Mouse (Mus musculus): Measurements from ENCODE around the gene Abcc12. TPM values are rescaled to one million over a fixed set of nuclear protein-coding genes. Genes with fewer than 3 reads are reported as not detected.

The Abcc12 gene
- polyA plus RNA-seq, 1 experiment from 2014 or later = not detected

GRCm38 (mm10) chr8:86445516-86445915, 135.0 kb downstream of the Abcc12 start:
- ATAC-seq (replicated peaks; ENCODE audit: low FRiP score) (no peak), DNase-seq (ENCODE audit: low spot score) (no peak)
- no peaks in the 10 kb centered on the region for H3K36me3 ChIP-seq (ENCODE audit: control insufficient read depth, insufficient read depth, low read length)
- H3K27me3 ChIP-seq (replicated peaks; ENCODE audit: control insufficient read depth, insufficient read depth, low read length) = no peaks in the 10 kb centered on the region
- H3K4me1 ChIP-seq (replicated peaks; ENCODE audit: control insufficient read depth, insufficient read depth, low read length) = no peaks in the 10 kb centered on the region
- H3K27ac ChIP-seq (ENCODE audit: low read depth, low read length) = no peak overlapping the region
- no peak overlapping the region for H3K4me3 ChIP-seq (ENCODE audit: low read depth, low read length)
- H3K9me3 ChIP-seq (ENCODE audit: control insufficient read depth, low read length) = no peaks in the 10 kb centered on the region
- WGBS = 82% methylated on average over 4 of the region's 4 CpGs
- no peak overlapping the region for H3K9ac ChIP-seq (ENCODE audit: low read depth, low read length)
- H3K4me2 ChIP-seq = no peak overlapping the region

GRCm38 (mm10) chr8:86443744-86444143, 136.7 kb downstream of the Abcc12 start:
- no peak overlapping the region for H3K4me3 ChIP-seq (ENCODE audit: low read depth, low read length)
- H3K4me1 ChIP-seq (replicated peaks; ENCODE audit: control insufficient read depth, insufficient read depth, low read length) = no peaks in the 10 kb centered on the region
- WGBS = 95% methylated on average over 2 of the region's 2 CpGs
- no peak overlapping the region for H3K27ac ChIP-seq (ENCODE audit: low read depth, low read length)
- H3K4me2 ChIP-seq = no peak overlapping the region
- no peaks in the 10 kb centered on the region for H3K9me3 ChIP-seq (ENCODE audit: control insufficient read depth, low read length)
- no peak for DNase-seq (ENCODE audit: low spot score)
- no peaks in the 10 kb centered on the region for H3K27me3 ChIP-seq (replicated peaks; ENCODE audit: control insufficient read depth, insufficient read depth, low read length)
- H3K9ac ChIP-seq (ENCODE audit: low read depth, low read length) = no peak overlapping the region
- ATAC-seq (replicated peaks; ENCODE audit: low FRiP score) = no peak
- H3K36me3 ChIP-seq (ENCODE audit: control insufficient read depth, insufficient read depth, low read length) = no peaks in the 10 kb centered on the region

- Histone ChIP-seq H3K4me3 (ENCODE audit: low read depth, low read length) (no peak overlapping the region), H3K27me3 (replicated peaks; ENCODE audit: control insufficient read depth, insufficient read depth, low read length) (no peaks in the 10 kb centered on the region), H3K4me2 (no peak overlapping the region), H3K4me1 (replicated peaks; ENCODE audit: control insufficient read depth, insufficient read depth, low read length) (no peaks in the 10 kb centered on the region), H3K9me3 (ENCODE audit: control insufficient read depth, low read length) (no peaks in the 10 kb centered on the region), H3K9ac (ENCODE audit: low read depth, low read length) (no peak overlapping the region), H3K36me3 (ENCODE audit: control insufficient read depth, insufficient read depth, low read length) (no peaks in the 10 kb centered on the region), H3K27ac (ENCODE audit: low read depth, low read length) (no peak overlapping the region)
- 78% methylated on average over 3 of the region's 3 CpGs for WGBS
- ATAC-seq (replicated peaks; ENCODE audit: low FRiP score) (no peak), DNase-seq (ENCODE audit: low spot score) (no peak)
These were observed 141.5 kb downstream of the Abcc12 start for GRCm38 (mm10) chr8:86438983-86439299.

- WGBS = 66% methylated on average over 5 of the region's 5 CpGs
- Histone ChIP-seq H3K4me3 (ENCODE audit: low read depth, low read length) (no peak overlapping the region), H3K9ac (ENCODE audit: low read depth, low read length) (no peak overlapping the region), H3K9me3 (ENCODE audit: control insufficient read depth, low read length) (no peaks in the 10 kb centered on the region), H3K27me3 (replicated peaks; ENCODE audit: control insufficient read depth, insufficient read depth, low read length) (no peaks in the 10 kb centered on the region), H3K4me1 (replicated peaks; ENCODE audit: control insufficient read depth, insufficient read depth, low read length) (no peaks in the 10 kb centered on the region), H3K27ac (ENCODE audit: low read depth, low read length) (no peak overlapping the region), H3K36me3 (ENCODE audit: control insufficient read depth, insufficient read depth, low read length) (no peaks in the 10 kb centered on the region), H3K4me2 (no peak overlapping the region)
- ATAC-seq (replicated peaks; ENCODE audit: low FRiP score) = no peak
- no peak for DNase-seq (ENCODE audit: low spot score)
These were observed 142.1 kb downstream of the Abcc12 start for GRCm38 (mm10) chr8:86438133-86438982.

- WGBS = 68% methylated on average over 1 of the region's 1 CpGs
- DNase-seq (ENCODE audit: low spot score) = no peak
- no peaks in the 10 kb centered on the region for H3K9me3 ChIP-seq (ENCODE audit: control insufficient read depth, low read length)
- no peak overlapping the region for H3K27ac ChIP-seq (ENCODE audit: low read depth, low read length)
- H3K9ac ChIP-seq (ENCODE audit: low read depth, low read length) = no peak overlapping the region
- no peaks in the 10 kb centered on the region for H3K27me3 ChIP-seq (replicated peaks; ENCODE audit: control insufficient read depth, insufficient read depth, low read length)
- no peak overlapping the region for H3K4me3 ChIP-seq (ENCODE audit: low read depth, low read length)
- H3K4me1 ChIP-seq (replicated peaks; ENCODE audit: control insufficient read depth, insufficient read depth, low read length) = no peaks in the 10 kb centered on the region
- H3K4me2 ChIP-seq = no peak overlapping the region
- ATAC-seq (replicated peaks; ENCODE audit: low FRiP score) = no peak
- no peaks in the 10 kb centered on the region for H3K36me3 ChIP-seq (ENCODE audit: control insufficient read depth, insufficient read depth, low read length)
These were observed 143.1 kb downstream of the Abcc12 start for GRCm38 (mm10) chr8:86437418-86437817.

Small RNA genes within 50 kb of the gene (microRNA-seq; reads per million reads assigned to microRNA genes)
- not detected for gene Gm44348 (ENCODE audit: borderline number of aligned reads)

Other genes starting within 250 kb of the Abcc12 start
- 50.3 and 60.6 TPM in 2 replicates for gene Lonp2, start 43.4 kb upstream of the Abcc12 start, polyA plus RNA-seq (2014; fragmentation: Nextera tagmentation; extraction: Ambion mirVana)
- 1.1 and 1.4 TPM in 2 replicates for gene Gm10638, start 165.0 kb upstream of the Abcc12 start, polyA plus RNA-seq (2014; fragmentation: Nextera tagmentation; extraction: Ambion mirVana)
- gene Siah1a, start 165.2 kb upstream of the Abcc12 start, polyA plus RNA-seq (2014; fragmentation: Nextera tagmentation; extraction: Ambion mirVana) = 26.7 and 28.0 TPM in 2 replicates